Mouse (Mus musculus) G1E-ER4 (cell line): ENCODE results near the gene Galnt17. TPM values are rescaled to one million over a fixed set of nuclear protein-coding genes. Genes with fewer than 3 reads are reported as not detected.

Source experiments
- GATA1 ChIP-seq: IDR thresholded peaks from one replicate; pipeline ENCODE4 v1.8.0; 2012; ENCODE audit warnings: low read length, inconsistent platforms
- polyA plus RNA-seq: library from polyadenylated mRNA; stranded (reverse); fragments of >175 nt; gene quantifications from 2 replicates; pipeline ENCODE4 v1.2.3, GENCODE M21; 2012

Gene Galnt17
- polyA plus RNA-seq, 1 experiment: not detected

DNA sequence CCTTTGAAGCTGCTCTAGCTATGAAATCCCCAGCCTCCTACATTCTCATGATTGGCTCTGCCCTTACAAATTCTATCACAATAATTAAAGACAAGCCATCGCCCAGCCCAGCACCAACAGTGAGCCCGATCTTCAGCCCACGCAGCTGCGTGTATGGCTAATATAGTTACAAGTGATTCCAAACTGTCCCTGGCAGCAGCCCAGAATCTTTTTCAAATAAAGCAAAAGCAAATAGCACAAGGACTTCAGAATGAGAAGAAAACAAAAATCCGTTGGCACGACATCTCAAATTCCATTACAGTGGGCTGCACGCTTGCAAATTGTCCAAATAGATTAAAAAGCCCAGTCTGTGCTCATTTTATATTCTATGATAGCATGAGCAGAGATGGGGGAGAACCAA, 31.1 kb downstream of the Galnt17 start:
- no peak for TF ChIP-seq GATA1

- TF ChIP-seq GATA1: no peak
Measured at GRCm38 (mm10) chr5:131266291-131266690, 42.0 kb downstream of the Galnt17 start.

GRCm38 (mm10) chr5:131264145-131264544, 44.2 kb downstream of the Galnt17 start:
- TF ChIP-seq GATA1: no peak

GRCm38 (mm10) chr5:131250701-131251636, 57.3 kb downstream of the Galnt17 start:
- TF ChIP-seq GATA1: no peak

DNA sequence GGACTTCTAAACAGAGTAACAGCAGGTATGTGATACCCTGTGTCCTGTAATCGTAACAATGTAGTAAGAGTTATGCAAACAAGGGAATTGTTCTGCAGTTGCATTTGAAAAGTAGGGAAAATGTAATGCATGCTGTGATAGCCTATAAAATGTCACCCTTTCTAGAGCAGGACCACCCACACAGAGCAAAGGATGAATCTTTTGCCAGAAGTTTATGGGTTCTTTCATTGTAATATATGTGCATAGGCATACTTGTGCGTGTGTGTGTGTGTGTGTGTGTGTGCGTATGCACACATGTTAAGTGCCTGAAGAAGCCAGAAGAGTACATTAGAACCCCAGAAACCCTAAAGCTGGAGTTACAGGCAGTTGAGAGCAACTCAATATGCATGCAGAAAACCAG, 59.9 kb downstream of the Galnt17 start:
- TF ChIP-seq GATA1: no peak

- no peak for TF ChIP-seq GATA1
Measured at GRCm38 (mm10) chr5:131246591-131246990, 61.7 kb downstream of the Galnt17 start.

DNA sequence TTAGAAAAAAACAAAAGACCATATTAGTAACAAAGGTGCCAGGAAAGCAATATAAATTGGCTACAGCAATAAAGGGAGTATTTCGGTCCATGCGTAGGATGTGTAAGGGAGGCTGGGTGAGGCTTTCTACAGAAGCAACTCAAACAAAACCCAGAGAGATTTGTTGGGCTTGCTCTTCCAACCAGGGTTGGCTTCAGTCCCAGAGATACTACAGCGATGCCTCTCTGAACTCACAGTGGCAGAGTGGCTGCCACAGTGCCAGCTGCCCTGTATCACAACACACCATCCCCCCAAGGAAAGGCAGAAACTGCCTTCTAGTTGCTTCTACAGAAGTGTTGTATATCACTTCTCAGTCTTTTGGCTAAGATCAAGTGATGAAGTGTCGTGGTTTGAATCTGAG, 66.6 kb downstream of the Galnt17 start:
- no peak for TF ChIP-seq GATA1

- no peak for TF ChIP-seq GATA1
Measured at GRCm38 (mm10) chr5:131239813-131240212, 68.5 kb downstream of the Galnt17 start.

- TF ChIP-seq GATA1: no peak
Measured at GRCm38 (mm10) chr5:131236906-131237305, 71.4 kb downstream of the Galnt17 start.

DNA sequence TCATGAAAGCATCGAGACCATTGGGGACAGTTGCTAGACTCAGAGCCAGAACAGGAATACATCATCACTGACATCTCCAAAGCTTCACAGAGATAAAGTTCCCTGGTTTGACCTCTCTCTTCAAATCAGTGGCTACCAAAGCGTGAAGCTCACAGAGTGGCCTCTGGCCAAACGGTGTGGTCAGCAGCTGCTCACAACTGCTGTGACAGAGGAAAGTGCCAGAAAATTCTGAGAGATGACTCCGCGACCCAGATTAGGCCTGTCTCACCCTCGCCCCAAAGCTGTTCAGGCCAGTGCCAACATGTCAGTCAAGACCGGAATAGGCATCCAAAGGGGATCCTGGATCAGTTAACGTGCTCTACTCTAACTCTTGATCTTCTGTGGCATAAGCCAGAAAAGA, 74.5 kb downstream of the Galnt17 start:
- TF ChIP-seq GATA1: no peak

DNA sequence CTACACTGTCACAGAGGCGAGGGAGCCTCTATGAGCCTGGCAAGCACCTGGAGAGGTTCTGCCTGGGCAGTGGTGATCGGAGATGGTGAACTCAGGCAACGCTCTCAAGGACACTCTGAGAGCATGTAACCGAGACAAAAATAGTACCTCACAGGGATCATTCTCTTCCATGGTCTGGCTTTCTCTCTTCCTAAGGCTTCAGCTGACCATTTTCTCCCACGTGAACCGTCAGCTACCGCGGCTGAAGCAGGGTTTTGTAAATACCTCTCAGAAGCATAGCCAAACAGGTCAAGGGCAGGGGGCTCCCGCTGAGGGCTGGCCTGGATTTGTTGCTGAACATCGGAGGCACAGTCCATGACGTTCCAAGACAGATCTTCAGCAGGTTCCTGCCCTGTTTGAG, 77.2 kb downstream of the Galnt17 start:
- no peak for TF ChIP-seq GATA1

DNA sequence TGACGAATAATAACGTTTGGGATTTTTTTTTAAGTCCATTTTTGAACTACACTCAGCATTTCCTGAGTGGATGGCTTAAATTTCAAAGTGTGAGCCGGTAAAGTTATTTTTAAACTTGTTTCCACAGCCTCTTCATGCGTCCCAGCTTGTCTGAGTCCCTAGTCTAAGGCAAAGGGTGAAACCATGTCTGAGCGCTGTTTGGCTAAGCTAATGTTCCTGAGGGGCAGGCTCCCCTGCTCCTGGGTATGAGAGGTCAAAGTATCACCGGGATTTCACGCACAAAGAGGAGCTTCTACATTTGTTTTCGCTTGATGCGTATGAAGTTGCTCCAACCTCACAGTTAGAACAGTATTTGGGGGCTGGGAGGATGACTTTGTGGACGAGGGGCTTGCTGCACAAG, 78.6 kb downstream of the Galnt17 start:
- no peak for TF ChIP-seq GATA1

GRCm38 (mm10) chr5:131223416-131223815, 84.9 kb downstream of the Galnt17 start:
- TF ChIP-seq GATA1: no peak

DNA sequence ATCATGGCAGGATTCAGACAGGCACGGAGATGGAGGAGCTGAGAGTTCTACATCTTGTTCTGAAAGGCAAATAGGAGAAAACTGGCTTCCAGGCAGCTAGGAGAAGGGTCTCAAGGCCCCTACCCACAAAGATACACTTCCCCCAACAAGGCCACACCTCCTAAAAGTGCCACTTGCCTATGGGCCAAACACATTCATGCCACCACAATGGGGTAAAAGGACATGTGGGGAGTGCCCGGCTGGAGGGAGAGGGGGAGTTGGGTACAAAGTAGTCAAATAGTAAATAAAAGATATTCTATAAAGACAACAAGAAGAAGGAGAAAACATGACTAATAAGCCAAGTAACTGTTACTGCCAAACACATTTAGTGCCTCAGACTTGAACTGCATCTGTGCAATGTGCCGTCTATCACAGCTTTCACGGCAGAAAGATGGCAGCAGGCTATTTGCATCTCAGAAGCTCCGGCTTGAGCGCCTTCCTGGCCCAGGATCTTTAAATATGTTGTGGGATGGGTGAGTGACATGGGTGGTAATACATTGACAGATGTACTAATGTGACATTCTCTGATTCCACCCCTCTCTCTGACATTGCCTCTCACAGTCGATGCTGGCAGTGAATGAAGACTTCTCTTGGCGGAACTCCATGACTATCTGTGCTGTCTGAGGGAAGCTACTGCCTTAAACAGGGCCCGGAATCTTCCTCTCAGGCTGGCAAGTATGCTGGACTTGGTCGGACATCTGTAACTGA, 85.6 kb downstream of the Galnt17 start:
- no peak for TF ChIP-seq GATA1

GRCm38 (mm10) chr5:131218221-131218620, 90.1 kb downstream of the Galnt17 start:
- TF ChIP-seq GATA1: no peak

GRCm38 (mm10) chr5:131211618-131212017, 96.7 kb downstream of the Galnt17 start:
- TF ChIP-seq GATA1: no peak

- TF ChIP-seq GATA1: no peak
Measured at GRCm38 (mm10) chr5:131201146-131201545, 107.2 kb downstream of the Galnt17 start.

GRCm38 (mm10) chr5:131192311-131192710, 116.0 kb downstream of the Galnt17 start:
- no peak for TF ChIP-seq GATA1
